Mouse (Mus musculus): Measurements from ENCODE around the gene Myom3. TPM values are rescaled to one million over a fixed set of nuclear protein-coding genes. Genes with fewer than 3 reads are reported as not detected.

The Myom3 gene
- polyA plus RNA-seq, 2 experiments from 2014 or later: not detected

DNA sequence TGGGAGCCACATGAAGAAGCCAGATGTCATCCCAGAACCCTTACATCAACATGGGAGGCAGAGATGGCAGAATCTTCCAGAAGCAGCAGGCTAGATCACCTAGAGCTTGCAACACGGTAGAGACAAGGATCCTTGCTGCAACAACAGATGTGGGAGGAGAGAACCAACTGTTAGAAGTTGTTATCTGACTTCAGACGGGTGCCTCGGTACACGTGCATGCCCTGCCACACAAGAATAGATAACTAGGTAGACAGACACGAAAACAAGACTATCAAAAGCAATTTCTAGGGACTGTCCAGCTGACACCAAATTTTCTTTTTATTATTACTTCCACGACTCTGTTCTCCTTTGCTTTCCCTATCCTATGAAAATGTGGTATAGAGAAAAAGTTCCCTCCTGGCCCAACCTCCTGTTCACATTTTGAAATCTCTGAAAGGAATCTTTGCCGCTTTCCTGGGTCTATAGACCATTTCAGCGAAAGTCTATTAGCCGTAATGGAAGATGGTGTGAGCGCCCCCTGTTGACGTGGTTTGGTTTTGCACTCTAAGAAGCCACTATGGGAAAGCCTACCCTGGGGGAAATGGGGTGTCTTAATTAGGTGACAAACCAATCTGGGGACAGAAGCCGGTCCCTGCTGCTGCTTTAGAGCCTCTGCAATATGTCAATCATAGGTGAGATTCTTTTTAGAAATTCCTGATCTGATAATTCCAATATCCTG is 57.5 kb downstream of the Myom3 start:
- ATAC-seq: no peak

DNA sequence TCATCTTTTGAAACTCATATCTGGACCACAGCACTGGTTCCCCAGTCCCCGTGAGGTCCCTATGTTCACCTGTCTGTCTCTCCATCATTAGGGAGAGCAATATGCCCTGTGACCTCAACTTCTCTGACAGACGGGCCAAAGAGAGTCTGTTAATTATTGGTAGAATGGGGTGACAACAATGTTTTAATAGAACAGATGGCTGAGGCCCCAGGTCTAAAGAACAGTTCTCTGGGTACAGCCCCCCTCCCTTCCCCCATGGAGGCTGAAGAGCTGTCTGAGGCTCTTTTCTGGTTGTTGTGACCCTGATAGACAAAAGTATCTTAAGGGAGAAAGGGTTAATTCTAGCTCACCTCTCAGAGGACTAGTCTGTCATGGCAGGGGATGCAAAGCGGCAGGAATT is 58.9 kb downstream of the Myom3 start:
- ATAC-seq: no peak

DNA sequence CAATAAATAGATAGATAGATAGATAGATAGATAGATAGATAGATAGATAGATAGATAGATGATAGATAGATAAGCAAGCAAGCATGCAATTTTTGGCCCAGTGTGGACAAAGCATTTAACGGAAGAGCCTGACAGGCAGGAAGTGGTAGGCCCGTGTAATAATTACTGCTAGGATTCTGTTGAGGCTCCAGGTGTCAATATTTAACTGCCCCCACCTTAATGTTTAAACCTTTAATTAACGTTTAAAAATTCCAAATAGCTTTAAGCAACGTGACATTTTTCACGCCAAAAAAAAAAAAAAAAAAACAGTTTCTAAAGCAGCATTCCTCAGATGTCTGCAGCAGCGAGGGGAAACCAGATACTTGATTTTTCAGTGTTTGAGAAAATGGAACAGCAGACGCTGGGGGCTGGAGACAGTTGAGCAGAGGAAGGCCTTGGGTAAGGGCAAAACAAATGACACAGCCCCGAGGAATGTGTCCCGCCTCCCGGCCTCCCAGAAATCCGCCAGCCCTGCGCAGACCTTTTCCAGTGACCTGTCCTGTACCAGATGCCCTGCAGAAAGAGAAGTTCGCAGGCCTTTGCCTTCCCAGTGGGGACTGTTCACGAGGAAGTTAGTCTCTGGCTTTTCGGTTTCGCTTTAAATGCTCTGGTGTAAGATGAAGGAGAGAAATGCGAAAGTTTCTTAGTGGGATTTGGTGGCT is 60.5 kb downstream of the Myom3 start:
- no peak for ATAC-seq

DNA sequence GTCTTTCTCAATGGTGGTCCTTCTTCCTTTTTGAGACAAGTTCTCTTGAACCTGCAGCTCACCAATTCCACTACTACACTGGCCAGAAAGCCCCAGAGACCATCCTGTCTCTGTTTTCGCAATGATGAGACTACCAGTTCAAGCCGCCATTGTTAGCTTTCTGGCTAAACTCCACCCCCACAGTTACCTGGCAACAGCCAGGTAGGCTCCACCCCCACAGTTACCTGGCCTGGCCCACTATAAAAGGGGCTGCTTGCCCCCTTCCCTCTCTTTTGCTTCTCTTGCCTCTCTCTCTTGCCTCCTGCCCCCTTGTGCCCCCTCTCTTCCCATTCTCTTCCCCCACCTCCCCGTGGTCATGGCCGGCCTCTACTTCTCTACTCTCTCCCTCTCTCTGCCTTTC is 62.3 kb downstream of the Myom3 start:
- ATAC-seq: no peak

DNA sequence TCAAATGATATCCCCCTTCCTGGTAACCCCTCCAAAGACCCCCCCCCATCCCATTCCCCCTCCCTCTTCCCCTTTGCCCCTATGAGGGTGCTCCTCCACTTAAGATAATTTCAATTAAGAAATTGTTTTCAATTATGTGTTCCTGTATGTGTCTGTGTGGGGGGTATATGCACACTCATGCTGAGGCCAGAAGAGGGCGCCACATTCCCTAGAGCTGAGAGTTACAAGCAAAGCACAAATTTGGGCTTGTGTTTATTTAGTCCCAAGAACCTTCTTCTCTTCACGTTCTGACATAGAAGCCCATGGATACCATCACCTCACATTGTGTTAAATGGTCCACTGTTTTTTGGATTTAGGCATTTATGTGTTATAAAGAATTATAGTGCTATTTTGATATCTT is 63.8 kb downstream of the Myom3 start:
- no peak for ATAC-seq

DNA sequence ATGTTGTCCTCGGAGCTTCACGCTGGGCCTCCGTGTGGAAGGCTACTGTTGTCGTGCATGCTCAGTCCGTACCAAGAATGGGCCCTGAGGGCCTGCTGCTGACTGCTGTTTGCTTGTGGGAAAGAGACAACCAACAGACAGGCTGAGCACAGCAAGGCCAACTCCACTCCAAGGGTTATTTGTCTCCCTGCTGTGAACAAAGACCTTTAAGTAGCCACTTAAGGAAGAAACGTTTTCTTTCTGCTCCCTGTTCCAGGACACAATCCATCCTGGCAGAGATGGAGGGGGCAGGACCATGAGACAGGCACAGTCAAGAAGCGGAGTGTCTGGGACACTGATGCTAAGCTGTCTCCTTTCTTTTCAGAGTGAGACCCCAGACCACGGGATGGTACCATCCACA is 64.7 kb downstream of the Myom3 start:
- no peak for ATAC-seq

DNA sequence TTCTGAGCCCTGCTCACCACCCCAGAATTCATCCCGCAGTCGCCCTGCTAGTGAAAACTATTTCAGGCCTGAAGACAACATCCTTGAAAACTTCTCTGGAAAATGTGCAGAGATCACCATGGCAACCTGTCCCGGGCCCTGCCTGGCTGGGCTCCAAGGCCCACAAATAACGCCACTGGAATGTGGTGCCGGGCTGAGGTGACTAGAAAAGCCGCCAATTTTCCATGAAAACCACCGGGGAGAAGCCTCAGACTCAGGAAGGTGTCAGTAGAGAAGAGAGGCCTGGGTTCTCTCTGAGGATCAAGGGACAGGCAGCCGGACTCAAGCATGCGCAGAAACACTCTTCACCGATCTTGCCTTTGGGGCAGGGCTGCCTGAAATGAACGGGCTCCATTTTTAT is 69.0 kb downstream of the Myom3 start:
- no peak for ATAC-seq

DNA sequence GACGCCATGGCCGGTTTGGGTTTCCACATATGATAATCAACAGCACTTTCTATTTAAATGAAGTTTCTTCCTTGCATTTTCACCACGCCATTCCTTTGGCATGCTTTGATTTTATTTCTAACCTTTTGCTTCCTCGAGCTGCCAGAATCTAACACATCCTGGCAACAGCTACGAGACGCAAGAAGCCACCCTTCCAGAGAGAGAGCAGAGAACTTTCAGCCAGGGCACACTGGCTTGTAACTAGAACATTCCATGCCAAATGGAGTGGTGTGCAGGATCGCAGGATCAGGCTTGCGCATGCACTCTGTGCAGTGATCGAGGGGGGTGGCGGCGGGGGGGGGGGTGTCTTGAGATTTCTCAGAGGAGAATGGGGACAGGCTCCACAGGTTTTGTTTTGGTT is 72.6 kb downstream of the Myom3 start:
- no peak for ATAC-seq

DNA sequence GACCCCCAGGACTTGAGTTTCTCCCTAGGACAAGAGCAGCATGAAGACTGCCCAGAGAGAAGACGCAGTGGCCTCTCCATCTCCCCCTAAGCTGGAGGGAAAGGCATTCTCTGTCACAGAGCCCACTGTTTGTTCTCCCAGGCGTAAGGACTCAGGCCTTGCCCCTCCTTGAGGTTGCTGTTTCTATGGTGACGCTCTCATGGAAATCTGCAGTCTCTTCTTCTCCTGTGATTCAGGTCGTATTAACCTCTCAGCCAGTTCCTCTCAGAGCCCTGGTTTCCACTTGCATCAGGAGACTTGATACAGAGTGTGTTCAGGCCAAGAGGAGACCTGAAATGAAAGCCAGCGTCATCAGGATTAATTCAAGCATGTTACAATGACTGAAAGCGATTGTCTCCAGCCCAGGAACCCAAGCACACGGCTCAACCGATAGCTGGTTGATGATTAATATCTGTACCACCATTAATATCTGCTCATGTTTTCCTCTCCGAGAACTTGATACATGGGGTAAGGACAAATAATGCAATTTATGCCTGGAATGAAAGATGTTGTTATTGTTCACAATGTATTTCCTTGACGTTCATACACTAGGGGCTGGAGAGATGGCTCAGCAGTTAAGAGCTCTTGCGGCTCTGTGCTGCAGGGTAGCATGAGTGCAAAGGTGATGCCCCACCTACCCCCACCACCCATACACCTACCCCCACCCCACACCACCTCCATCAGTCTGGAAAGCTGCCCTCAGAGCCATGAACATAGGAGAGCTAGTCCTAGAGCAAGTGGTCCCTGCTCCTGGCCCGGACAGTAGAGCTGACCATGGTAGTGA is 74.0 kb downstream of the Myom3 start:
- no peak for ATAC-seq

DNA sequence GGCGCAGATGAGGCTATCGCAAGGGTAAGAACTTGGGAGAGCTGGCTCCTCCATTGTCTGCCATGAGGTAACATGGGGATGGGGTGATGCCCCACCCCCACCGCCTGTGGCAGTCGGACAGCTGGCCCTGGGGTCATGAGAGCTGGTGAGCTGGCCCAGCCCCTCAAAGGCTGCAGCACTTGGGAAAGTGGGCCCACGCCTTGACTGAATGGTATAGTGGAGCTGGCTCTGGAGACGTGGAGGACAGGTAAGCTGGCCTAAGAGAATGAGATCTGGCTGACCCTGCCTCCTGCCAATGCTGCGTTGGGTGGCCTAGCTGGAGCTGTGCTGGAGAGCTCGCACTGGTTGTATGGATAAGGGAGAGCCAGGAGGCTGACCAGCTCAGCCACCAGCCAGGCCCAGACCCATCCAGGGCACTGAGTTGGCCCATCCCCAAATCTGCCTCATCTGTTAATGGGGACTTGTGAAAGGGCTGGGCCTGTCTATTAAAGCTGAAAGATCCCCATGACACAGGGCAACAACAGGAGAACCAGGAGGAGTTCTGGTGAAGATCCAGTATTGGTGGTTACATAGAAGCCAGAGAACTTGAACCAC is 74.7 kb downstream of the Myom3 start:
- ATAC-seq: no peak

DNA sequence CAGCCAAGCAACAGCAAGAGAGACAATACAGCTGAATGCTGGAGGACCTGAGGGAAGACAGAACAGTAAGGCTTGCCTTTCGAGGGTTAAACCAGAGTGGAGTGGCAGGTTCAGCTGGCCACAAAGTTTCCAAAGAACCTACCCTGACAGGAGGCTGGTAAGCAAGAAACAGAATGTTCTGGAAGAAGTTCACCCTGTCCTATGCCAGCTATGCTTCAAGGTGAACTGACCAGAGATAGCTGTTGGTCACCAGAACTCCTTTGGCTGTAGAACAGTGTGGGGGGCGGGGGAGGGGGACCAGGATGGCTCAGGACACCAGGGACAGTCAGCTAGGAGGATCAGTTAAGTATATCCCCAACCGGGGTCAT is 79.4 kb downstream of the Myom3 start:
- ATAC-seq: no peak

DNA sequence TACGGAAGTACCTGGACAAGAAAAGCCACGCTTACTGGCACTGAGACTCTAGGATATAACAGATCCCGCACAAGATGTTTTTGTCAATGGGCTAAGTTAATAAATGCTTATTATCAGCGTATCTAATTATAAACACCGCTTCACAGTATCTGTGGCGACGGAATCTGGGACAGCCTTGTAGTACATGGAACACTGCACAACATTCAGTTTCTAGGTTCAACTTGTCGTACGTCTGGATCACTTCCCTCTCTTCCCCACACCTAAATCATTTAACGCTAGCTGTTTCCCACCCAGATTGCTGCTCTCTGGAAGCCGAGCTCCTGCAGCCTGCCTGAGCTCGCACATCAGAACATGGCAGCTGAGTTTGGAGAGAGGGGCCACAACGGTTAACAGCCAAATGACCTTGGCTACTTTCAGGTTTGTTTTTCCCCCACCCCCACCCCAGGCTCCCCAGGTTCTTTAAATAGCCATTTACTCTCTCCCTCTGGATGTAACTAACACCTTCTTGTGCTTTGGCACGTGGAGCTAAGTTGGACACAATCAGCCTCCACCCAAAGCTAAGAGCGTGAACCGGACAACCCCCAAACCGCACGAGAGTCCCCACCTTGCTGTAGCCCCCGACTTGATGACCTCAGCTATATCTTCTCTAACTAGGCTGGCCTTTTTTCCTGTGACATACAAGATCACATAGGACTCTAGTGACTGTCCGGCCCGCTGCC is 79.9 kb downstream of the Myom3 start:
- ATAC-seq: no peak

DNA sequence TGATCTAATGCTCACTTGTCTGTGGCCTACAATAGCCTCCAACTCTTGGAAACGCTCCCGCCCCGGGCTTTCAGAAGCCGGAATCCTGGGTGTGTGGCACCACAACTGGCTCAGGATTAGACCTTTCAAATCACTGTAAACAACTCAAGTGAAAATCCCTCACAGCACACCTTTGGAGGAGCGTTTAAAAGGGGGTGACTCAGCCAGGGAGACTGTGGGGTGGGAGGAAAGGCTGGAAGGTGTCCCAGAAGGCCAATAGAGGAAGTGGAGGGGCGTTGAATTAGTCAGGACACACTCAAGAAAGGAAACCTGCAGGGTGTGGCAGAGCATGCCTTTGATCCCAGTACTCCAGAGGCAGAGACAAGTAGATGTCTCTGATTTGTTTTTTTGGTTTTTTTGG is 84.9 kb downstream of the Myom3 start:
- ATAC-seq: no peak

DNA sequence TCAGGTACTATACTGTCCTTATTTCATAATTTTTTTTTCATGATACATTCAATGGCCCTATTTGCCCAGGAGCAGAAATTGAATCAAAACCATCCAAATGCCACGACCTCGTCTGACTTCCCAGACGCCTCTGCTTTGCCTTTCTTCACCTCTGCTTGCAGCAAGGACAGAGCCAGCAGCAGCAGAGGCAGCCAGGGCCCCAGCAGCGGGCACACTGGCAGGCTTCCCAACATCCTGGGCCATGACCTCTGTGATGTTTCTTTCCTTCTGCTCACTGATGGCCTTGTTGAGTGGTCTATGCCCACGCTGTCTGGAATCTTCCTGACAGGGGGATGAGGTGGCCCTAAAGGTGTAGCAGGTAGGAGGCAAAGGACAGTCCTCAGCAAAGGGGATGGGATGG is 88.1 kb downstream of the Myom3 start:
- no peak for ATAC-seq

DNA sequence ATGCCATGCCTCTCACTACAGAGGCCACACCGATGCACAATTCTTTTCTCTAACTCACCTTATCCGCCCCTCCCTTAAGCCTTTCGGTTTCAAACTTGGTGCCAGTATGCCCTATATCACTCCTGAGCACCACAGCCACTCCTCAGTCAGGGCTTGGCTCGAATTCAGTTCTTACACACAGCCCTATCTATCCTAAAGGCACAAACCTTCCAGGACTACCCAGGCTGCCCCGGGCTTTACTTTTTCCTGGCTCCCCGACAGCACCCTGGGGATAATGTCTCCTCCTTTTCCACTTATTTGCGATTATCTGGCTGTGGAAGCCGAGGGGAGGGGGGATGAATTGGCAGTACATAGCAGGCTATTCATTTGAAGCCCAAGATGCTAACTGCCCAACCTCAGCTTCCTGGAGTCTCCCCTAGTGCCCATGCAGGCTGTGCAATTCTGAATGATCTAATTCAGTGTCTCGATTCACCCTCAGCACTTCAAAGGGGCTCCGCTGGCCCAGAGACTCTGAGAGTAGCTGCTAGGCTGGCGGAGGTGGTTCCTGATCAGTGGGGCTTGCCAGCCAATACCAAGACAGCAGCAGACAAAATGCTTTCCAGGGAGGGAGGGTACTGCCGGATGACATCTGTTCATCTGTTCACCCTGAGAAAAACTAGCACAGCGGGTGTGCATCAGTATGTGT is 91.0 kb downstream of the Myom3 start:
- ATAC-seq: peak; percentile 41

DNA sequence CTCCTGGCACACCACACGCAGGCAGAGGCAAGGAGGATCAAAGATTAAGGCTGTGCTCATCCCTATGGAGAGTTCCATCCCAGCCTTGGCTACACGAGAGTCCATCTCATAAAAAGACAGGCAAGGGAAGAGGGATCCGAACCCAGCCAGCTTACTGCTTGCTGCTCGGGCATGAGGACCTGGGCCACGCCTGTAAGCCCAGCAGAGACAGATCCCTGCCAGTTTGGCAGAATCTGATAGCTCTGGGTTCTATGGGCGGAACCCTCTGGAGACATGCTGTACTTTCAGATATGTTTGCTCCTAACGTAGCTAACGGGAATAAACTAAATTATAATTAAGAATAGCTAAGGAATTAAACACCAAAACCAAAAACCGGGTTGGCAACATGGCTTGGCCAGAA is 92.4 kb downstream of the Myom3 start:
- no peak for ATAC-seq

DNA sequence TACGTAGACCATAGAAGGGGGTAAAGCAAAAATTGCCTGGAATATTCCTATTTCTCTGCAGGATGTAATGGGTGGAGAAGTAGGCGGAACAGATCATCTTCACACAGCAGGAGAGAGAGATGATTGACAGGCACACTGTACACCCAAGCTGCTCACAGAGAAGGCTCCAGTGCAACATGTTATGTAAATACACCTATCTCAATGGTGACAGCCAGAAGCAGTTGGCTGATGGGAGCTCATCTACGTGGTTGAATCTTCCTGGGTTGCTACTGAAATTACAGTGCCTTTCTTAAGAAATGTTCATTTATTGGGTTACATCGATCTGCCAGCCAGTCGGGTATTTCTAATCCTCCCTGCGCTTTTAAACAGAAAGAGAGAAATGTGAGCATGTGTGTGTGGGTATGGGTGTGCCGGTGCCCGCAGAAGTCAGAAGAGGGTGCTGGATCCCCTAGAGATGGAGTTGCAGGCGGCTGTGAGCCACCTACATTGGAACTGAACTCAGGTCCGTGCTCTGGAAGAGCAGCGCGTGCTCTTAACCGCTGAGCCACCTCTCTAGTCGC is 94.6 kb downstream of the Myom3 start:
- ATAC-seq: no peak

DNA sequence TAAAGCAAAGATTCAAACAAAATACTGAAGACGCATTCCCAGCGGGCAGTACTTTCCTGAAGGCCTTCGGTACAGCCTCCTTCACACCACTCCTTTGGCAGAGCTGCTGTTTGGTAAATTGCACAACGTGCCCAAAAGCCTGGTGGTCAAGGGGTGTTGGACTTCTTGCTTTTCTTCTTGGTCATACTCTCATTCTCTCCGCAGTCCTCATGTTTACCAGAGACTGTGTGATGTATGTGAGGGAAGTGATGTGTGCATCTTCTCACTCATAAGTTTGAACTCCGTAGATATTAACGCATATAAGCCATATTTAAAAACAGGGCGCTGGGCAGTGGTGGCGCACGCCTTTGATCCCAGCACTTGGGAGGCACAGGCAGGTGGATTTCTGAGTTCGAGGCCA is 95.1 kb downstream of the Myom3 start:
- ATAC-seq: no peak

DNA sequence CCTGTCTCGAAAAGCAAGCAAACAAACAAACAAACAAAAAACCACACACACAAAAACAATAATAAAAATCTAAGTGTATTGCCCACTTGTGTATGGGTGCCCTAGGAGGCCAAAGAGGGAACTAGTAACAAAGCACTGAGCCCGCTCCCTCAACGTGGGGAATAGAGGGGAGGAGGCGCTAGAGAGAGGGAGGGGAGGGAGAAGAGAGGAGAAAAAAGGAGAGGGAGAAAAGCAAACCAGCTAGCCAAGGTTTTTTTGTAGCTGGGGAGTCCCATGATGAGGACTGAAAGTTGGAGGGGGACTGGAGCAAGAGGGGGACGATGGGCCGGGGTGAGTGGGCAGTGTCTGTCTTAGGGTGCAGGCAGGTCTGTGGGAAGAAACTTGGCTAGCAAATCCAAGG is 95.6 kb downstream of the Myom3 start:
- peak; percentile 3 for ATAC-seq

DNA sequence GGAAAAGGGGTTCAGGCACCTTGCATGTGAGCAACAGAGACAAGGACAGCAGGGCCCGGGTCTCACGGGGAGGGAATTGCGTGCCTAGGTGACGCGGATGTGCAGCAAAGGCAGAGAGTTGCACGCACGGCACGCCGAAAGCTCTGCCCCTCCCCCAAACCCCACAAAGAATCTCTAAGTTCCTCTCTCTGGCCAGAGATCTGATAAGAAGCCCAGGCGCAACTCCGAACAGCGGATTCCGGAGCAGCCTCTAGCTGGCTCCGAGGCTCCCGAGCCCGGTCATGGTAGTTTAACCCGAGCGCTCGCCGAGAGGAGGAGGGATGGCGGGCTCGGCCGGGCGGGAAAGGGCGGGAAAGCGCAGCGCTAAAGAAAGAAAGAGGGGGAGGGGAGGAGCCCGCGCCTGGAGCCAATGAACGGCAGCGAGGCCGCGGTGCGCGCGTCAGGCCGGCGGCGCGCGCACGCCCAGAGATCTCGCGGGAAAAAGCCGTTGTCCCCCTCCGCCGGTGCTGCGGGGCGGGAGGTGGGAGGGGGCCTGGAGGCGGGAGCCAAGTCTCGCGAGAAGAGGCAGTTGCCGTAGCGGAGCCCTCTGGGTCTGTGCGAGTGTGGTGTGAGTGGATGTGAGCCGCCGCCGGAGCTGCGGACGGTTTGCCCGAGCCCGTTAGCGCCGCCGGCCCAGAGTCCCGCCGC is 96.2 kb downstream of the Myom3 start, which contains the start of gene Srsf10:
Srsf10 (plus strand) TSS at position 212 of the 687 bp plus-strand sequence.
- ATAC-seq: peak; percentile 84
